ENCODE assay signal across 30 mouse cellular contexts in the genomic region with DNA sequence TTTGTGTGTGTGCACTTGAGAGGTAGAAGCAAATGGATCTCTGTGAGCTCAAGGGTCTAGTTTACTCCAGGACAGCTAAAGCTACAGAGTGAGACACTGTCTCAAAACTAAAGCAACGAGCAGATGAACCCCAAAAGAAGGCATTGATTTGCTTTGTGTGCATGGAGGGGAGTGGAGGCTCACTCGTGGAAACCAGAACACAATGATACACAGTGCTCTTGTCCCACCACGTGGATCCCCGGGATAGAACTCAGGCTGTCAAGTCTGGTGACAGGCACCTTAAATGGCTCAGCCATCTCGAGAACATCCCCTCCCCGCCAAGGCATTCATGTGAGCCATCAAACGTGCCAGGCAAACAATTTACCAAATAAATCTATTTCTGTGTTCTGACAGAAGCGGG. TPM values are rescaled to one million over a fixed set of nuclear protein-coding genes. Genes with fewer than 3 reads are reported as not detected.
A peak's percentile ranks its signal among the peaks of the same experiment; 100 is the strongest.
DNase-seq lines count a peak whose midpoint lies in the region; ATAC-seq and TF ChIP-seq lines count a peak whose summit lies in the region.
"Had no signal": no experiment of that assay in that cellular context is flagged by ENCODE, and none has a peak within 500 bp of the region (broad histone marks: within the 10 kb centered on the region; RNA-seq: fewer than 3 reads in every experiment).

No protein-coding gene starts in this region.

- no peak for ATAC-seq in heart, embryonic 15.5 days (replicated peaks; ENCODE audit: insufficient number of reproducible peaks, insufficient read depth, low FRiP score, low read depth)
- ATAC-seq in midbrain, embryonic 11.5 days (ENCODE audit: low FRiP score) = no peak
- no peak for ATAC-seq in midbrain, postnatal 0 days (ENCODE audit: low FRiP score)
- ATAC-seq: forebrain, embryonic 15.5 days; hindbrain, postnatal 0 days; inflammation-experienced regulatory T-cells, adult 6 months; Patski had no signal

- TF ChIP-seq CTCF in midbrain, postnatal 0 days (IDR thresholded peaks at IDR 0.05) = no peak

- peaks cover 3% of the 10 kb centered on the region; the same call in 1 of the 2 replicates for H3K4me1 ChIP-seq in heart, embryonic 15.5 days (replicated peaks)
- H3K4me1 ChIP-seq in midbrain, embryonic 11.5 days (ENCODE audit: control insufficient read depth, insufficient read depth, low read length) = no peaks in the 10 kb centered on the region
- no peaks in the 10 kb centered on the region for H3K4me1 ChIP-seq in midbrain, postnatal 0 days (ENCODE audit: insufficient read depth, low read length)
- H3K4me1 ChIP-seq: embryonic facial prominence, embryonic 12.5 days; embryonic facial prominence, embryonic 15.5 days; forebrain, embryonic 15.5 days had no signal

- intact Hi-C loops in heart, postnatal 10 days (cut with DNase I) = no loop called here

- H3K36me3 ChIP-seq in heart, embryonic 15.5 days = peaks cover 6% of the 10 kb centered on the region; the same call in 1 of the 2 replicates
- H3K36me3 ChIP-seq in midbrain, embryonic 11.5 days (ENCODE audit: control insufficient read depth, insufficient read depth, low read length) = no peaks in the 10 kb centered on the region
- H3K36me3 ChIP-seq in midbrain, postnatal 0 days (ENCODE audit: insufficient read depth, low read length) = peaks cover 38% of the 10 kb centered on the region

- H3K9ac ChIP-seq in heart, embryonic 15.5 days = 0 out of 2 replicates have a peak overlapping the region, but pooled peaks have one; percentile 10
- no peak overlapping the region for H3K9ac ChIP-seq in midbrain, embryonic 11.5 days (ENCODE audit: low read length)
- no peak overlapping the region for H3K9ac ChIP-seq in midbrain, postnatal 0 days (replicated peaks; ENCODE audit: low read length, poor library complexity, severe bottlenecking)
- H3K9ac ChIP-seq: embryonic facial prominence, embryonic 12.5 days; embryonic facial prominence, embryonic 15.5 days; forebrain, embryonic 15.5 days; hindbrain, embryonic 14.5 days had no signal

- H3K9me3 ChIP-seq in heart, embryonic 15.5 days (replicated peaks) = no peaks in the 10 kb centered on the region
- H3K9me3 ChIP-seq in midbrain, embryonic 11.5 days (ENCODE audit: control insufficient read depth, low read length) = no peaks in the 10 kb centered on the region
- no peaks in the 10 kb centered on the region for H3K9me3 ChIP-seq in midbrain, postnatal 0 days (ENCODE audit: low read length)
- H3K9me3 ChIP-seq: embryonic facial prominence, embryonic 12.5 days; embryonic facial prominence, embryonic 15.5 days; forebrain, embryonic 15.5 days; G1E had no signal

- WGBS in heart, embryonic 15.5 days = 44% methylated on average over 8 of the region's 8 CpGs
- 83% methylated on average over 8 of the region's 8 CpGs for WGBS in midbrain, embryonic 11.5 days
- WGBS in midbrain, postnatal 0 days = 76% methylated on average over 8 of the region's 8 CpGs

- H3K4me3 ChIP-seq in heart, embryonic 15.5 days = no peak overlapping the region
- no peak overlapping the region for H3K4me3 ChIP-seq in midbrain, embryonic 11.5 days (ENCODE audit: low read depth, low read length)
- H3K4me3 ChIP-seq in midbrain, postnatal 0 days (ENCODE audit: low read depth, low read length) = no peak overlapping the region
- H3K4me3 ChIP-seq: embryonic facial prominence, embryonic 12.5 days; embryonic facial prominence, embryonic 15.5 days; forebrain, embryonic 15.5 days; gastrocnemius, adult 2 months had no signal

- DNase-seq in heart, postnatal 10 days = no peak
- peak; percentile 32 for DNase-seq in layer of hippocampus, adult 9-11 months
- no peak for DNase-seq in layer of hippocampus, postnatal 25 days (ENCODE audit: extremely low spot score in 1 of 2, low spot score in 1 of 2)
- DNase-seq in midbrain, embryonic 11.5 days (ENCODE audit: low spot score, missing footprints) = peak; percentile 57
- no peak for DNase-seq in midbrain, postnatal 0 days (ENCODE audit: low spot score)
- DNase-seq in brain, adult 2 months (ENCODE audit: low read depth, low spot score) = peak; percentile 51
- no peak for DNase-seq in kidney, postnatal 10 days
- DNase-seq: adrenal gland, postnatal 10 days; adrenal gland, postnatal 36 days; B cell, adult 2 months; cerebellum, adult 11 months; cerebellum, adult 2 months; cerebellum, adult 9-11 months; cerebellum, postnatal 25 days; gastrocnemius, adult 2 months; gastrocnemius, postnatal 14 days; heart, adult 11 months; heart, postnatal 14 days; heart, postnatal 4 days had no signal

- no peak overlapping the region for H3K27ac ChIP-seq in heart, embryonic 15.5 days
- H3K27ac ChIP-seq in midbrain, embryonic 11.5 days (ENCODE audit: low read depth, low read length) = no peak overlapping the region
- H3K27ac ChIP-seq in midbrain, postnatal 0 days (ENCODE audit: low read depth, low read length) = no peak overlapping the region
- H3K27ac ChIP-seq: embryonic facial prominence, embryonic 12.5 days; embryonic facial prominence, embryonic 15.5 days; forebrain, embryonic 15.5 days; gastrocnemius, adult 2 months; hindbrain, embryonic 14.5 days; hindbrain, postnatal 0 days had no signal

- H3K27me3 ChIP-seq in heart, embryonic 15.5 days = no peaks in the 10 kb centered on the region
- H3K27me3 ChIP-seq in midbrain, embryonic 11.5 days (ENCODE audit: control insufficient read depth, insufficient read depth, low read length) = no peaks in the 10 kb centered on the region
- no peaks in the 10 kb centered on the region for H3K27me3 ChIP-seq in midbrain, postnatal 0 days (ENCODE audit: insufficient read depth, low read length)
- H3K27me3 ChIP-seq: CH12.LX; embryonic facial prominence, embryonic 12.5 days; embryonic facial prominence, embryonic 15.5 days; forebrain, embryonic 15.5 days; Patski had no signal

- H3K4me2 ChIP-seq in heart, embryonic 15.5 days = no peak overlapping the region
- H3K4me2 ChIP-seq in midbrain, embryonic 11.5 days = no peak overlapping the region
- H3K4me2 ChIP-seq in midbrain, postnatal 0 days (ENCODE audit: low read depth, low read length, poor library complexity, severe bottlenecking) = no peak overlapping the region
- H3K4me2 ChIP-seq: embryonic facial prominence, embryonic 12.5 days; embryonic facial prominence, embryonic 15.5 days; forebrain, embryonic 15.5 days; heart, embryonic 11.5 days; hindbrain, embryonic 14.5 days had no signal

RNA-seq across cellular contexts. Expression of a gene that starts 41.6 kb away (rescaled TPM):
- 37.2 and 45.7 TPM in 2 replicates for polyA plus RNA-seq in heart, embryonic 15.5 days (2015; fragmentation: Nextera tagmentation; extraction: Ambion mirVana)
- 10 to 100 TPM; 60.5 to 62.9 TPM for total RNA-seq in heart, postnatal 10 days (2021)
- total RNA-seq in layer of hippocampus, postnatal 25 days (2021) = 10 to 100 TPM; 24.0 to 25.7 TPM
- 44.3 and 52.2 TPM in 2 replicates for polyA plus RNA-seq in midbrain, embryonic 11.5 days (2014; fragmentation: Nextera tagmentation; extraction: Ambion mirVana)
- total RNA-seq in midbrain, postnatal 0 days (2014; rRNA removed) = 115 and 131 TPM in 2 replicates
- 41.3 and 49.2 TPM in 2 replicates for polyA plus RNA-seq in midbrain, postnatal 0 days (2015; fragmentation: Nextera tagmentation; extraction: Ambion mirVana)

RNA-seq across cellular contexts. Expression of a gene that starts 45.4 kb away (rescaled TPM):
- 4.7 and 8.4 TPM in 2 replicates for polyA plus RNA-seq in heart, embryonic 15.5 days (2015; fragmentation: Nextera tagmentation; extraction: Ambion mirVana)
- total RNA-seq in heart, postnatal 10 days (2021) = 1 to 10 TPM; 4.6 to 7.5 TPM
- total RNA-seq in layer of hippocampus, postnatal 25 days (2021) = 1 to 10 TPM; 2.4 TPM
- polyA plus RNA-seq in midbrain, embryonic 11.5 days (2014; fragmentation: Nextera tagmentation; extraction: Ambion mirVana) = 4.0 and 4.6 TPM in 2 replicates
- 5.5 and 5.6 TPM in 2 replicates for total RNA-seq in midbrain, postnatal 0 days (2014; rRNA removed)
- polyA plus RNA-seq in midbrain, postnatal 0 days (2015; fragmentation: Nextera tagmentation; extraction: Ambion mirVana) = 3.2 and 3.8 TPM in 2 replicates
- total RNA-seq: CH12.LX had no signal
- polyA plus RNA-seq: inflammation-experienced regulatory T-cells, adult 6 months had no signal

RNA-seq across cellular contexts. Expression of a gene that starts 51.6 kb away (rescaled TPM):
- 7.8 and 10.5 TPM in 2 replicates for polyA plus RNA-seq in heart, embryonic 15.5 days (2015; fragmentation: Nextera tagmentation; extraction: Ambion mirVana)
- total RNA-seq in heart, postnatal 10 days (2021) = 10 to 100 TPM; 32.4 to 35.1 TPM
- 10 to 100 TPM; 21.3 to 23.3 TPM for total RNA-seq in layer of hippocampus, postnatal 25 days (2021)
- polyA plus RNA-seq in midbrain, embryonic 11.5 days (2014; fragmentation: Nextera tagmentation; extraction: Ambion mirVana) = 32.1 and 34.4 TPM in 2 replicates
- total RNA-seq in midbrain, postnatal 0 days (2014; rRNA removed) = 36.1 and 42.6 TPM in 2 replicates
- 15.1 and 15.5 TPM in 2 replicates for polyA plus RNA-seq in midbrain, postnatal 0 days (2015; fragmentation: Nextera tagmentation; extraction: Ambion mirVana)

Comparison
In these comparisons a context has a peak if more than half of its experiments do, and no peak if none do; other contexts are left out.
1. DNase-seq: peak in layer of hippocampus, adult 9-11 months (single experiment), midbrain, embryonic 11.5 days (single experiment) and brain, adult 2 months (single experiment); none in heart, postnatal 10 days (0 of 2), layer of hippocampus, postnatal 25 days (0 of 2), midbrain, postnatal 0 days (single experiment) and kidney, postnatal 10 days (single experiment).